Mouse (Mus musculus) right cerebral cortex, postnatal 36 days (tissue): ENCODE data around the gene Atp4a.
A peak's percentile ranks its signal among the peaks of the same experiment; 100 is the strongest.

ENCODE experiments used
- DNase-seq, 2 experiments: peaks; one replicate each; pipeline ENCODE4 v3.0.0; 2022; ENCODE audit warnings: low spot score in 2 of 2, mixed read lengths in 1 of 2

Gene Atp4a

DNA sequence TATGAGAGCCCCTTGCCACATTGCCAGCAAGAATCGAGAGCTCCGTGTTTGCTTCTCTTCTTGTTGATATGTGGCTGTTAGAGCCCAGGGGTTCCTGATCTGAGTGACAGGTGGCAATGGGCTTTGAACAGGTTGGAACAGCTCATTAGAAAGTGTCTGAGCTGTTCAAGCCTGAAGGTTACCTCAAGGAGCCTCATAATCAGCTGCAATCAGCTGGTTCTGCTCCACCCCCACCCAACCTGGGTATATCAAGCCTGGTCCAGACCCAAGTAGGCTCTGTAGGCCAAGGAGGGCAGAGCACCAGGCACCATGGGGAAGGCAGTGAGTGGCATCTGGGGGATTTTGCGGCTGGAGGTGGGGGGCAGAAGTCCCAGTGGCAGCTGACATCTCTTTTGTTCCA is at the start of gene Atp4a:
Gene Atp4a, plus strand, starts transcription at position 268 of the 400 bp plus-strand sequence.
- no peak for DNase-seq

DNA sequence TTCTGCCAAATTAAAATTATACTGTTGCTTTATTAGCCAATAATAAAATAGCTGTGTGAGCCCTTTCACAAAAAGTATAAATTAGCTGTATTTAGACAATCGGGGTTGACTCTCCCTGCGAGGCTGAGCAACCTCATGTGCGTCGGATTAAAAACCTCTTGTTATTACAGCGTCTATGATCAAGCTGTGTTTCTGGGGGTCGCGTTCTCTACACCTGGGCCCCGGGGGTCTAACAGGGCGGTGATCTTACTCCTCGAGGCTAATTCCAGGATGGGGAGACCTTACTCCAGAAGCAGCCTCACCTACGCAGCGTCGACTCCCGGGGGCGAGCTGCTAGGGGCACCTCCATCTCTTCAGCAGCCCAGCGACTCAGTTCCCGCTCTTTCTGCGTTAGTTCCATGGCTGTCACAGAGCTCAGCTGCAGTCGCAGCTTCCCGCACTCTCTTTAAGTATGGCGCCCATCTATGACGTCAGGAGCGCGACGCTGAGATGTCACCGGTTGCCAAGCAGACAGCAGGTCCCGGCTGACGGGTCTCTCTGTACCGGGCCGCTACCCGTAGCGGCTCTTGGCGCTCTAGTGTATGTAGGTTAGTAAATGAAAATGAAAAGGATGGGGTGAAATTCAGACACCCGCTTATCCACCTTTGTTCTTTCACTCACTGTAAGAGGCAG is 47.3 kb upstream of the Atp4a start, which contains the start of gene Haus5:
Gene Haus5, minus strand, starts transcription at position 466 of the 672 bp plus-strand sequence.
- DNase-seq, result peak; percentile 91 to 92

DNA sequence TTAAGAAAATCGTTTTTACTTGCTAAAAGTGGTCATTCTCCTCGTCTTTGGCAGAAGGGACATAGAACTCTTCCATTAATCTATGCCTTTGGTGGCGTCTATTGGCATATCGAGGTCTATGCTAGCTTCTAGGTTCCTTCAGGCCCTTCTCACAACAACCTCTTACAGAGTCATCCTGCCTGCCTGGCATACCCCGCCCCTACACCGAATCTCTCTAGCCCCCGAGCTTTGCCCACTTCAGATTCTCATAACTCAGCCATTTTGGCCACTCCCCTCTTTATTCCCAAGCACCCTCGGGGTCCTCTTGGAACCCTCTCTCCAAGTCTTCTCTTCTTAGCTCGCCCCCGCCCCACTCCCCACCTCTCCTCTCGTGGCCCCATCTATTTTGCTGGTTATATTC is 46.7 kb upstream of the Atp4a start:
- no peak for DNase-seq

DNA sequence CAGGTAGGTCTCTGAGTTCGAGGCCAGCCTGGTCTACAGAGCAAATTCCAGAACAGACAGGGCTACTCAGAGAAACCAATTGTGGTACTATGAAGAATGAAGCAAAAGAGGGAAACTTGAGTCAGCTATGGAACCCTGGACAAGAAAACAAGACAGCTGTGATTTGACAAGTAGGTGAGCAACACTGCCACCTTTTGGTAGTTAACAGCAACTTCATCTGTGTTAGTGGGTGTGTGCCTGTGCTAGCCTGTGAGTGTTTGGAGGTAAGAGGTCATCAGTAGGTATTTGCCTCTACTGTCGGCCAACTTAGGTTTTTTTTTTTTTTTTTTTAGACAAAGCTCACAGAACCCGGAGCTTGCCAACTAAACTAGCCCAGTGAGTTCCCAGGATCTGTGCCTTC is 42.8 kb upstream of the Atp4a start:
- DNase-seq, result no peak

DNA sequence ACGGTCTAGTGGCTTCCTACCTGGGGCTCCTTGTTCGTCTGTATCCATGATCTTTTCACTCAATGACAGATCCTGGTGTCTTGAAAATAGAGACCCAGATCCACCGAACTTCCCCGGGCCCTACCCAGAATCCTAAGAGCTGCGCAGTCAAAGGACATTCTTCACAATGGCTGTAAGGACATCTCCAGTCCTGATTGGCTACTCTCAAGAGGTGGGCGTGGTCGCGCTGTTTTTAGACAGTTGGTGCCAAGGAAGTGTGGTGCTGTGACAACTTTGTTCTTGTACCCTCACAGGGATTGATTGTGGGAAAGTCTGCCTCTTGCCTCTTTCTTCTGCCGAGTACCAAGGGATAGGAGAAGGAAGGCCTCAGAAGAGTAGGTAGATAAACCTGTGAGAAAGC is 40.5 kb upstream of the Atp4a start, which contains the start of gene Pmis2:
Gene Pmis2, minus strand, starts transcription at position 126 of the 400 bp plus-strand sequence.
- DNase-seq, result no peak

DNA sequence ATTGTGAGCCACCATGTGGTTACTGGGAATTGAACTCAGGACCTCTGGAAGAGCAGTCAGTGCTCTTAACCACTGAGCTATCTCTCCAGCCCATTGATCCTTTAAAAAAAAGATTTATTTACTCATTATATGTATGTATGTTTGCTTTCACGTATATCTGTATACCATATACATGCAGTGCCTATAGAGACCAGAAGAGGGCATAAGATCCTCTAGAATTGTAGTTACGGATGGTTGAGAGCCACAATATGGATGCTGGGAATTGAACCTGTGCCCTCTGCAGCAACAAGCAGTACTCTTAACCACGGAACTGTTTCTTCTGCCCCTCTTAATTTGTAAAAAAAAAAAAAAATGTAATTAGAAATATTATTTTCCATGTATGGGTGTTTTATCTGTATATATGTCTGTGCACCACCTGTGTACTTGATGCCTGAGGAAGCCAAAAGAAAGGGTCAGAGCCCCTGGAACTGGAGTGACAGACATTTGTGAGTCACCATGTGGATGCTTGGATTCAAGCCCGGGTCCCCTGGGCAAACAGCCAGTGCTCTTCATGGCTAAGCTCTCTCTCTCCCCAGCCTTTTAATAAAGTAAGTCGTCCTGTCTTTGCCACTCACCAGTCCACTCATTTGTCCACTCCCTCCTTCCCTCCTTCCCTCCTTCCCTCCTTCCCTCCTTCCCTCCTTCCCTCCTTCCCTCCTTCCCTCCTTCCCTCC is 33.6 kb upstream of the Atp4a start:
- no peak for DNase-seq

DNA sequence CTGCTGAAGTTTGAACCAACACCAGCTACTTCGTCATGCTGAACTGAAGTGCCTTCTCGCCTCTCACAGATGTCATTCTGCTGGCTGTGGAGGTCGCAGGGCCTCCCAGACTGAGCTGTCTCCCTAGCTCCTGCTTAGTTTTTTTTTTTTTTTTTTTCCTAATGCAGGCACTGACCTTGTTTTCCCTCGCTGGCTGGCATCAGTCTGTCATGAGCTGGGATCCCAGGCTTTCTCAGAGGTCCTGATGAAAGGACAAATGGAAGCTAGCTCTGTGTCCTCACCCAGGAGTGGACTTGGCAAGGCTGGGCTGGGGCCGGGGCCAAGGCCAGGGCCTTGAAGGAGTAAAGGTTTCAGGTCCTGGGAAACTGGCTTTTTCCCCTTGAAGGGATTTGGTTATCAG is 30.1 kb upstream of the Atp4a start:
- no peak for DNase-seq

DNA sequence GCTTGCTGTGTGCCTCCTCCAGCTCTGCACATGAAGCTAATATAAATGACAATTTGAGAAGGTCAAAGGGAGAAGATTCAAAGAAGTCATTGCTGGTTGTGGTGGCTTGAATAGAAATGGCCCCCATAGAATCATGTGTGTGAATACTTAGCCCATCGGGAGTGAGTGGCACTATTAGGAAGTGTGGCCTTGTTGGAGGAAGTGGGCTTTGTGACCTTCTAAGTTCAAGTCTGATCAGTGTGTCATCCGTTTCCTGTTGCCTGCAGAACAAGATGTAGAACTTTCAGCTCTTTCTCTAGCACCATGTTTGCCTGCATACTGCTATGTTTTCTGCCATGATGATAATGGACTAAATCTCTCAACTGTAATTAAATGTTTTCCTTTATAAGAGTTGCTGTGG is 28.6 kb upstream of the Atp4a start:
- DNase-seq, result no peak

DNA sequence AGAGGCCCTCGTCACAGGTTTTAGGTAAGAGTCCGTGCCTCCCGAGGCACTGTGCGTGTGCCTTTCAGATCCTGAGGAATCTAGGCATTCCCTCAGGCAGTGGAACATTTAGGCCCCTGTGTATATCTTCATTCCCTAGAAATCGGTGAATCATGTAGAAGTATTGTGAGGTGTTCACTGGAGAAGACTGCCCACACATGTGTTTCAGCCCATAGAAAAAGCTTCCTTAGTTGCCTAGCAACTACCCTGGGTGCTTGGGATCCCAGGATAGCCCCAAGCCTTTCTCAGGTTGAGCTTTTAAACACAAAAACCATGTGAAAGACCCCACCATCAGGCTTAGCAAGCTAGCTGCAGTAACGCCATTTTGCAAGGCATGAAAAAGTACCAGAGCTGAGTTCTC is 23.7 kb upstream of the Atp4a start:
- no peak for DNase-seq

DNA sequence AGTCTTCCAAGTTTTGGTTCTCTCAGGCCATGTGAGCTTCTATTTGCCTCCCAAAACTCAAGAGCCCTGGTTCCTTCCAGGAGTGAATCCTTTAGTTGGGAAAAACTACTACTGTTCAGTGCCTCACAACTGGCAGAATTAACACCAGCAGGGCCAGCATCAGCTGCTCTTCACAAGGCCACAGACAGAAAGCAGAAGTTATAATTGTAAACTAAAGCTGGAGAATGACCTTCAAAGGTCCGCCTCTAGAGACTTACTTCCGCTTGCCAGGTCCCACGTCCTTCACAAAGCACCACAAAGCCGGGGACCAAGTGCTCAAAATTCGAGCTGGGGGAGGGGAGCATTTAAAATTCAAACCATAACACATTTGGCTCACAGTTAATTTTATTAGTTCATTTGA is 13.9 kb upstream of the Atp4a start:
- DNase-seq, result no peak

DNA sequence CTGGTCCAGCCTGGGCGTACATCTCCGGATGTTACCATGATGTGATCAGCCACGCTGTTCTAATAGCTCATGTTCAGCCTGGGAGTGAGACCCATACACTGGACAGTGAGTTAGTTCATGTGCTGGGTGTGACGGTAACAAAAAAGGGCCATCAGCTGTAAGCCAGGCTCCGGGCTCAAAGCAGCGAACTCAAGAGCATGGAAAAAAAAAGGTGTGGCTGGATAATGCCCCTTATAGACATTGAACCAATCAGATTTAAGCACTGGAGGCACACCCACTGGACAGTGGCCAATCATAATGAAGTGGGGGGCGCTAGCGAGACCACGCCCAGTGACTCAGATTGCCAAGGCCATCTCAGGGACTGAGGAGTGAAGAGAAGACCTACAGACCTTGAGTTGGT is 13.4 kb upstream of the Atp4a start, which contains the start of gene 2200002J24Rik:
Gene 2200002J24Rik, plus strand, starts transcription at position 338 of the 400 bp plus-strand sequence.
- no peak for DNase-seq

DNA sequence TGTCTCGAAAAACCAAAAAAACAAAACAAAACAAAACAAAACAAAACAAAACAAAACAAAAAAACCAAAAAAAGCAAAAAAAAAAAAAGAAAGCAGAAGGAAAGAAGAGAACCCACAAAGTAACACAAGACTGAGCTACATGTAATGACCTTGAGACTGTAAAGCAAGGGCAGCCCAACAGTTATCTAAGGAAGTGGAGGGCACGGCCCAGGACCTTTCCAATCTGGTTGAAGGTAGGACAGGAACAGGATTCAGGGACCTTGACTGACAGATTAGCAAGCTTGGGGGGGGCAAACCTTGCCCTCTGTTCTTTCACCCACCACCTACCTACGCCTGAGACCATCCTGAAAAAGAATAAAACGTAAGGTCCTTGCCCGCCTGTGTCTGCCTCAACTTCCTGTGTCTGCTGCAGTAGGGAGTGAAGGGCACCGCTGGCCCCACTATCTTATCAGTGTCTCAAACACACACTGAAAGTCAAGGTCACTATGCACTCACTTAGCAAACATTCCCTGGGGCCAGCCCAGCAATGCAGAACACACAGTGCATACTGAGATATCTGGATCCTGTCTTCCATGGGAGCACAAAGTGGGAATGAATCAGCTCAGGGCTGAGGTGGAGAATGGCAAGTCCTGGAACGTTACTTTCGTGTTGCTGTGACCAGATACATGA is 5.7 kb upstream of the Atp4a start:
- DNase-seq, result no peak

DNA sequence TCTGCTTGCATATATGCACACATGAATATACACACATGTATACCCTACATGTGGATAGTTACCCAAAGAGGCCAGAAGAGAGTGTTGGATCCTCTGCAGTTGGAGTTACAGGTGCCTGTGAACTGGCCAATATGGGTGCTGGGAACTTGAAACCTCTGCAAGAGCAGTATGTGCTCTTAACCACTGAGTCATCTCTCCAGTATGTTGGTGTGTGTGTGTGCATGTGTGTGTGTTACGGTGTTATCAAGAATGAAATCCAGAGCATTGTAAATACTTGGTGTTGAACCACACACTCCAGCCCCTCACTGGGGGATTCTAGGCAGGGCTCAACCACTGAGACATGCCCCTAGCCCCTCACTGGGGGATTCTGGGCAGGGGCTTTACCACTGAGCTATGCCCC is 4.6 kb upstream of the Atp4a start:
- DNase-seq, result no peak

DNA sequence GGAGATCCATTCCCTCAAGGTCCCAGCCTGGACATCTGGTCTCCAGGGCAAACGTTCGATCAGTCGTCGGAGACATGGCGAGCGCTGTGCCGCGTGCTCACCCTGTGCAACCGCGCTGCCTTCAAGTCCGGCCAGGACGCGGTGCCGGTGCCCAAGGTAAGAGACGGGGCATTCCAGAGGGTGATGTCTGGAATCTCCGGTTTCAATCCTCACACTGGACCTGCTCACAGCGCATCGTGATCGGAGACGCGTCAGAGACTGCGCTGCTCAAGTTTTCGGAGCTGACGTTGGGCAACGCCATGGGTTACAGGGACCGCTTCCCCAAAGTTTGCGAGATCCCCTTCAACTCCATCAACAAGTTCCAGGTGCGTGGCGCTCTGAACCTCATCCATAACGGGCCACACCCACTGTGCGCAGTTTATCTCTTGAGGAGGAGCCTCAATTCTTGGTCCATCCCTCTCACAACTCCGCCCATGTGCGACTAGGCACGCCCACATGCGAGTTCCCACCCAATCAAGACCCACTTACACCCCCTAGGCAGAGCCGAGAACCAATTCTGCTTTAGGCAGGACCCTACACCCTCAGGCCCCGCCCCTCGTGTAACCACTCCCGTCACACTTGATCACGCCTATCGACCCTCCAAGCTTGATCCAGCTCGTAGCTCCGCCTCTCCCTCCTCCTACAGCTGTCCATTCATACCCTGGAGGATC is 5.2 kb downstream of the Atp4a start:
- peak; percentile 32 to 33 for DNase-seq

DNA sequence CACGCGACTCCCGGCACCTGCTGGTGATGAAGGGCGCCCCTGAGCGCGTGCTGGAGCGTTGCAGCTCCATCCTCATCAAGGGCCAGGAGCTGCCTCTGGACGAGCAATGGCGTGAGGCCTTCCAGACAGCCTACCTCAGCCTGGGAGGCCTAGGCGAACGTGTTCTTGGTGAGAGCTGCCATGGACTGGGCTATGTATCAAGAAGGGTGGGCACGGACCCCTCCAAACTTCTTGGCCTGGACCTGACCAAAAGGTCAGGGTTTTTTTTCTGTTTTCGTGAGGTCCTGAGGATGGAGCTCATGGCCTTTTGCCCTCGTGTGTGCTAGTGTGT is 5.7 kb downstream of the Atp4a start:
- no peak for DNase-seq

DNA sequence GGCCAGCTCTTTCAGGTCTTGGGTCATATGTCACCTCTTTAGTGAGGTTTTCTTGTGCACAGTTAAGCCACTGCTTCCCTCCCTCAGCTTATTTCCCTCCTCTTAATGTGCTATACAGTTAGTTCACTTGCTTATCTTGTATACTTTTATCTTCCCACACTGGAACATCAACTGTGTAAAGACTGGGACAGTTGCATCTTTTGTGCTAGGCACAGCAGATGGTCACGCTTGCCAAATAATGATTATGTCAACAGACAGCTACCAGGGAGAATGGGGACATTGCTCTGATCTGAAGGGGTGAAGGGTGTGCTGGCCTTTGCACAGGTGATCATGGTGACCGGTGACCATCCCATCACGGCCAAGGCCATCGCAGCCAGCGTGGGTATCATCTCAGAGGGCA is 7.7 kb downstream of the Atp4a start:
- no peak for DNase-seq

DNA sequence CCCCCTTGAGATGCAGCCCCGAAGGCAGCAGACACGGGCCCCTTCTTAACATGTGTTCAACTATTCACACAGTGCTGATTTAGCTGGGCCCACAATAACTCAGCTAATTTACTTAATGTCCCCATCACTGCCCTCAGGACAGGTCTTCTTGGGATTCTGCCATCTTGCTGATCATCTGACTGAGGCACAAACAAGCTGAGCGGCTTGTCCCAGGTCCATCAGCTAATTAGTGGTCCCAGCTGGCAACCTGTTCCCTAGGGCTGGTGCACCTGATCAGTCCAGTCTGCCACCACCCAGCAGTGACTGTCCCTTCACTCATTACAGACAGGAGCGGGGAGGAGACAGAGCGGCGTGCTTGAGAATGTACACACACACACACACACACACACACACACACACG is 9.3 kb downstream of the Atp4a start:
- DNase-seq, result no peak

DNA sequence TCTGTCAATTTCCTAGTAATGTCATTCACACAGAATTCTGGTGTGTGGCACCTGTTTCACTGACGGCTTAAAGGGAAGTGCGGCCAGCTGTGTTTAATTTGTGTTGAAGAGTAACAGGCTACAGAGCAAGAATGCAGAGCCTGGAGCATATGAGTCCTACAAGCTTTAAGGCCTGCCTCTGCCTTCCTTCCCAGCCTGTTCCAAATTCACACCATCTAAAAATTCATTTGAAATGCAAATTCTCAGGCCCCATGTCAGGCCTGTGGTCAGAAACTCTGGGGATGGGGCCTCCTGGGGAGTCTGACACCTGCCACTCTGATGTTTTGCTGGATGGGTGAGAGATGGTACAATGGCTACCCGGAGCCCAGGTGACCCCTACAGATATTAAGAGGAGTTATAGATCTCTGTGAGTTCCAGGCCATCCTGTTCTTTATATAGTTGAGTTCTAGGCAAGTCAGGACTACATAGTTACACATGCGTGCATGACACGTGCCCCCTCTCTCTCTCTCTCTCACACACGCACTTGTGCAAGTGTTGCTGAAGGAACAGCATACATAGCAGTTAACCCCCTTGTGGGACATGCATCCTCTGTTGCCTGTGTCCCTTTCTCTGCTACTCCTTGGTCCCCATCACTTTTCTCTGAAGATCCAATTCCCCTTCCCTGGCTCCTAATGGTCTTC is 11.4 kb downstream of the Atp4a start:
- no peak for DNase-seq

DNA sequence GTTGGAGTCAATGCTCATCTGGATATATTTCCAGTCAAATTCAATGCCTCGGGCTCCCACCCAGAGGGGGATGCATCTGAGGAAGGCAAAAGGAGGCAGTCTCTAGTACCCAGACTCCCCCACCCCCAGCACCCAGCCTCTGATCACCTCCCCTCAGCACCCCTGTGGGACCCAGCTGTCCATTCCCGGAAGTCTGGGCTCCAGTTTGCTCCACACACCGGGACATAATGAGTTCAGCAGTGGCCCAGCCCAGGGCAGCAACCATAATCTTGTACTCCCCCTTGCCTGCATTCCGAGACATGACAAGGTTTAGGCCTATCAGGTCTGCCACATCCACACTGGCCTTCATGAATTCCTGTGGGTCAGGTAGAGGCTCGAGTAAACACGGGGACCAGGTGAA is 16.2 kb downstream of the Atp4a start:
- no peak for DNase-seq

DNA sequence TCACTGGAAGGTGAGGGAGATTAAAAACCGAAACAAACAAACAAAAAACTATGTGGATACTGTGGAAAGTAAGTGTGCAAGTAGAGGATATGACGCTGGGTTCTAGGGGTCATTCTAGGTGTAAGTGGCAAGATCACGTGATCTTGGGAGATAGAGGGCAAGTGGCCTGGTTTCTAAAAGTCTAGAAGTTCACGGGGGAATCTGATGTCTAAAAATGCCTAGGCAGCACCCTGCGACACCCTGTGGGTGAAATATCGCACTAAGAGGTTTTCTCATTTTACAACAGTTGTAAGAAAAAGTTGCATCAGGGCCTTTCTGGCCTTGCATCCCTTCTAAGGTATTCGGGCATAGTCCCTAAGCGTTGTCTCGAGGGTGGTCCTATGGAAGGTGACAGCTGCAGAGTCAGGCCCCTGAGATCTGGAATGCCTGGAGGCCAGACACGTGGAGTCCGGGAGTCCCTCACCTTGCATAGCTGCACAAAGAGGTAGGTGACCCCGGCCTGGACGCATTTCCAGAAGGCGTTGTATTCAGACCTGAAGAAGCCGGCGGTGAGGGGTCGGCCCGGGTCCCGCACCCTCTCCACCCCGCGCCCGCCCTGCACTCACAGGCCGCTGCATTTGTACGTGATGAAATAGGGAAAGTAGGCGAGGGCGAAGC is 16.9 kb downstream of the Atp4a start:
- no peak for DNase-seq

DNA sequence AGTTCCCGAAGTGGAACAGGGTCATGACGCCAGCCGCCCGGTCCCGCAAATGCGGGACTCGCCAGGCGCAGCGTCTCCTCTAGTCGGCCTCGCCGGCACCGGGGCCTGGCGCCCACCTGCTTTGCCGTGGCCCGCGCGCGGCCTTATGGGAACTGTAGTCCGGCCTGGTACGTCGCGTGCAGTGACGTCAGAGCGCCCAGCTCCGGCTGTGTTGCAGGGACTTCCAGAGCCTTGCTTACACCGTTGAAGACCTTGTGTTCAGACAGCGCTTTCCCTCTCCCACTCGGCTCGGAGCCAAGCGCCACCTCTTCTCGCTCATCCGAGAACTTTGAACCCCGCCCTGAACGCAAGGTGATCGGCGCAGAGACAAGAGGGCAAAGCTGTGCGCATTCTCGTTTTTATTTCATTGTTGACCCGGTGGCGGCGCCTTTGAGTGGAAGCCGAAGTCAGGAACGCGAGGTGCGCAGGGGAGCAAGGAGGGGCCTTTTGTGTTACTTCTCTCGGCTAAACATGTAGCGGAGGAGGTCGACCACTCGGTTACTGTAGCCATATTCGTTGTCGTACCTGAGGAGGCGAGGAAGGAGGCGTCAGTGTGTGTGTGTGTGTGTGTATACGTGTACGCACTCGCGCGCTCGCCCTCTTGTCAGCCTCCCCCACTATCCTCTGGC is 17.5 kb downstream of the Atp4a start, which contains the start of gene Tmem147:
Gene Tmem147, minus strand, starts transcription at position 145 of the 668 bp plus-strand sequence.
- DNase-seq, result peak; percentile 94 to 95
